Mouse (Mus musculus): Measurements from ENCODE around the gene Evi2a. TPM values are rescaled to one million over a fixed set of nuclear protein-coding genes. Genes with fewer than 3 reads are reported as not detected.

Evi2a gene
- polyA plus RNA-seq, 1 experiment from 2014 or later, result 2.0 TPM

DNA sequence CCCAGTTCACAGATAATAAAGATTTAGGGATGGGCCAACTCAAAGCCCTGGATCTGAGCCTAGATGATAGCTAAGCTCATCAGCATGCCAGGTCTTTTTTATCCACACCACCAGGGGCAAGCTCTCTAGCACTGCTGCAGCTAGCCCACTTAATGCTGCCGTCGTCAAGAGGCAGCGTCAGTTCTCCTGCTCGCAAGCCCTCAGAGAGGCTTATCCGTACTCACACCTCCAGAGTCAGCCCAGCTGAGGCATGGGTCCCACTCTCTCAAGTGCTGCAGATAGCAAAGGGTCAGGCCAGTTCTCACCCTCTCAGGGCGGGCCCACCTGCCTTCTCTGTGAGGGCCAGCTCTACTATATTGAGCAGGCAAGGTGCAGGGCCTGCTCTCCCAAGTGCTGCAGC lies 2.9 kb upstream of the Evi2a start:
- no peaks in the 10 kb centered on the region for H3K9me3 ChIP-seq (replicated peaks)
- no peaks in the 10 kb centered on the region for H3K27me3 ChIP-seq (ENCODE audit: low read depth, poor library complexity, severe bottlenecking)
- no peak overlapping the region for H3K27ac ChIP-seq
- peaks cover 60% of the 10 kb centered on the region for H3K36me3 ChIP-seq
- WGBS, result 85% methylated on average over 6 of the region's 6 CpGs
- H3K4me3 ChIP-seq, result no peak overlapping the region
- no peak for DNase-seq (ENCODE audit: low spot score)
- no peaks in the 10 kb centered on the region for H3K4me1 ChIP-seq

DNA sequence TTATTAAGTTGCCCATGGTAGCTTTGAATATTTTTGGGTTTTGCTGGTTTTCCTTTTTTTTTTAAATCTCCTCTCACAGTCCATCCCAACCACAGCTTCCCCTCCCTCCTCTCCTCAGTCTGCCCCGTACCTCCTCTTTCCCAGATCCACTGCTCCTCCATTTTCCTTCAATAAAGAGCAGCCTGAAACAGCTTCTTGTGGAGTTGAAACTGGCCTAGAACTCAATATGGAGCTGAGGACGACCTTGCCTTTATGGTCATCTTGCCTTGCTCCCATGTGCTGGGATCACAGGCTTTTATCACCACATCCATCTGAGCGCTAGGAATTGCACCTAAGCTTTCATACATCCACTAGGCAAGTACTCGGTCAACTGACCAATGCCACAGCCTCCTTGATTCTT lies 1.1 kb upstream of the Evi2a start:
- 94% methylated on average over 4 of the region's 4 CpGs for WGBS
- no peaks in the 10 kb centered on the region for H3K27me3 ChIP-seq (ENCODE audit: low read depth, poor library complexity, severe bottlenecking)
- peaks cover 56% of the 10 kb centered on the region for H3K36me3 ChIP-seq
- no peaks in the 10 kb centered on the region for H3K4me1 ChIP-seq
- H3K4me3 ChIP-seq, result no peak overlapping the region
- no peak overlapping the region for H3K27ac ChIP-seq
- no peak for DNase-seq (ENCODE audit: low spot score)
- no peaks in the 10 kb centered on the region for H3K9me3 ChIP-seq (replicated peaks)

DNA sequence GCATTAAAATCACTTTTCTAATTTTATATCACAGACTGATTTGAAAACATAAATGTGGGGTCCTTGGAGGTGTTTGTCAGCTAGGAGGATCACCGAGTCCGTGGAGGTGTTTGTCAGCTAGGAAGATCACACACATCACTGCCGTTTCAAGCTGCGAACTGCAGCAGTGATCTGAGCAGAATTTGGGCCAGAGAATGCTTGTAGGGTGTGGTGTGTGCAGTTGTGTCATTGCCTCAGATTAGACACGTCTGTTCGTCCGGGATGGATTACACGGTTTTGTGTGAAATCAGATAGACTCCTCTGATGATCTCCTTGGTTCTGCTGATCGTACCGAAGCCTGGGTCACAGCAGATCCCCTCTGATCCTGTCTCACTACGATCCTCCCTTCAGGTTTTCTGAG lies 365 bp upstream of the Evi2a start:
- Histone ChIP-seq H3K4me1 (no peaks in the 10 kb centered on the region), H3K9me3 (replicated peaks) (no peaks in the 10 kb centered on the region), H3K27me3 (ENCODE audit: low read depth, poor library complexity, severe bottlenecking) (no peaks in the 10 kb centered on the region), H3K4me3 (no peak overlapping the region), H3K36me3 (peaks cover 51% of the 10 kb centered on the region), H3K27ac (no peak overlapping the region)
- WGBS, result 90% methylated on average over 11 of the region's 11 CpGs
- DNase-seq (ENCODE audit: low spot score), result no peak

DNA sequence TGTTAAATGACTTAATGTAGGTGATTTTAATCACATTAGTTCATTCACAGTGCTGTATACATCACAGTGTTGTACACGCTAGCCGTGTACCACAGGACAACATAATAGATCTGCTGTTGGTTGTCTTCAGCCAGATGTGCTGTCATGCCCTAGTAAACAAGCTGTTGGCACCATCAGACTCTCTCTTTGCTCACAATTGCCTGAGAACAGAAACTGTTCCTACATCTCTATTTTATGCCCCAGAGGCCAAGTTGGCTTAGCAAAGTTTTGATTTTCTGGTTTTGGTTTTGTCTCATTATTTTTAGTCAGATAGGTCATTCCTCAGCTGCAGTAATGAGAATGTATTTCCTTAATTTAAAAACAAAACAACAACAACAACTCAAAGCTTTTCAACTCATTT lies 673 bp downstream of the Evi2a start:
- Histone ChIP-seq H3K36me3 (peaks cover 51% of the 10 kb centered on the region), H3K4me1 (no peaks in the 10 kb centered on the region)

DNA sequence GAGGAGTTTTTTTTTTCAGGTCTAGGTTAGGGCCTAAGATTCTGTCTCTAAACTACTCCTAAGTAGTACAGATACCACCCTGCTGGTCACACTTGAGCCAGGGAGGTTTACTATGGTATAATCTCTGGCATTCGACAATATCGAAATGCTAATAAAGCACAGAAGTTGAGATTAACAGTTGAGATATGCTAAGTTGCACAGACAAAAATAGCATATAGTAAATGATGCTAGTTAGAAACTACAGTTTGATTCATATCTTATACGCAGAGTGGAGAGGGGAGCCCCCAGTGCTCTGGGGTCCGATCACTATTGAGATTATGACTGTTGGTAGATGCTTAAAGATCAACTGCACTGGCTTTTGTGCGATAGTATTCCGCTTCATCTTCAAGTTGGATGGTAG lies 1.2 kb downstream of the Evi2a start:
- no peaks in the 10 kb centered on the region for H3K9me3 ChIP-seq (replicated peaks)
- no peak overlapping the region for H3K4me3 ChIP-seq
- H3K27me3 ChIP-seq (ENCODE audit: low read depth, poor library complexity, severe bottlenecking), result no peaks in the 10 kb centered on the region
- peaks cover 55% of the 10 kb centered on the region for H3K36me3 ChIP-seq
- no peak for DNase-seq (ENCODE audit: low spot score)
- H3K27ac ChIP-seq, result no peak overlapping the region
- 94% methylated on average over 6 of the region's 6 CpGs for WGBS
- no peaks in the 10 kb centered on the region for H3K4me1 ChIP-seq

More for the DNA sequence above, 673 bp downstream of the Evi2a start:
- no peaks in the 10 kb centered on the region for H3K9me3 ChIP-seq (replicated peaks)
- no peaks in the 10 kb centered on the region for H3K27me3 ChIP-seq (ENCODE audit: low read depth, poor library complexity, severe bottlenecking)
- no peak overlapping the region for H3K4me3 ChIP-seq
- 97% methylated on average over 2 of the region's 2 CpGs for WGBS
- H3K27ac ChIP-seq, result no peak overlapping the region
- DNase-seq (ENCODE audit: low spot score), result no peak

DNA sequence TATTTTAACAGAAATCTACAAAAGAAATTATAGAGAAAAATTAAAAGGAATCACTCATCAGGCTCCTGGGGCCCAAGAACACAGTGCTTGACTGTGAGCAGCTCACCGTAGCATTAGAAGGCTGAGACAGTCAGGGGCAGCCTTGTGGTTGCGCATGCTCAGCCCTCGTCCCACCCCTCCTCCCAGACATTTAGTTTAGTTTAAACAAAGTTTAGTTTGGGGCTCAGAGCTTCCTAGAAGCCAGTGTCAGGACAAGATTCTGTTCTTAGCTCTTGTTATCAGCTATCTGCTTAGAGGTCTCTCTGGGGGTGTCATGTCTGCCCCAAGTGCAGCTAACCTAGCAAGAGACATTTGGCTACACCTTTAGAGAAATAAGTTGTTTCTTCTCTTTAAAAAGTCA lies 1.8 kb downstream of the Evi2a start:
- no peak for DNase-seq (ENCODE audit: low spot score)
- WGBS, result 96% methylated on average over 3 of the region's 3 CpGs
- no peaks in the 10 kb centered on the region for H3K4me1 ChIP-seq
- H3K27ac ChIP-seq, result no peak overlapping the region
- no peaks in the 10 kb centered on the region for H3K9me3 ChIP-seq (replicated peaks)
- no peak overlapping the region for H3K4me3 ChIP-seq
- H3K27me3 ChIP-seq (ENCODE audit: low read depth, poor library complexity, severe bottlenecking), result no peaks in the 10 kb centered on the region
- peaks cover 54% of the 10 kb centered on the region for H3K36me3 ChIP-seq

DNA sequence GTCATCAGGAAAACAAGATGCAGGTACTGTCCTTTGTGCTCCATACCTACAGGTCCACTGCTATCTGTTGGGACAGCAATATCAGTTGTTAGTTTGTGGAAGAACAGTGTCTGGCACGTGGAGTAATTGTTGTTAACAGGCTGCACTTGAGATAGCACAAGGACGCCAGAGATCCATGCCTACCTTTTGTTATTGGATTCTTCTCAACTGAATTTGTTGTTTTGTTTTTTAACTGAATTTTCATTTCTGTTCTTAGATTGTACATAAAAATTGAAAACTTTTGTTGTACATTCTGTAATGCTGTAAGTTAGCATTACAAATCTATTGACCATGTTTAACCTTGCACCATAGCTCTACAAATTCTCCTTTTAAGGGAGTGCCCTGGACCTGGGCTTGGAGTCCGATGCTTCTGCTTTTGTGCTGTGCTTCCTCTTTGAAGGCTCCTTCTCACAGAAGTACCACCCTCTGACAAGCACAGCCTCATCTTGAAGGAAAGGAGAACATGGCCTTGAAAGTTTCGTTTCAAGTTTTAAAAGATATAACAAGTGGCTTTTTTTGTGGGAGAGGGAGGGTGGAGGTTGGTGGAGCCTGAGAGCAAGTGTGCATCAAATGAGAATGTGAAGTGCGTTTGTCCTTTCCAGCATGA lies 2.5 kb downstream of the Evi2a start:
- Histone ChIP-seq H3K27ac (no peak overlapping the region), H3K4me1 (no peaks in the 10 kb centered on the region), H3K4me3 (no peak overlapping the region), H3K27me3 (ENCODE audit: low read depth, poor library complexity, severe bottlenecking) (no peaks in the 10 kb centered on the region), H3K9me3 (replicated peaks) (no peaks in the 10 kb centered on the region), H3K36me3 (peaks cover 48% of the 10 kb centered on the region)
- DNase-seq (ENCODE audit: low spot score), result no peak
- 93% methylated on average over 5 of the region's 5 CpGs for WGBS

DNA sequence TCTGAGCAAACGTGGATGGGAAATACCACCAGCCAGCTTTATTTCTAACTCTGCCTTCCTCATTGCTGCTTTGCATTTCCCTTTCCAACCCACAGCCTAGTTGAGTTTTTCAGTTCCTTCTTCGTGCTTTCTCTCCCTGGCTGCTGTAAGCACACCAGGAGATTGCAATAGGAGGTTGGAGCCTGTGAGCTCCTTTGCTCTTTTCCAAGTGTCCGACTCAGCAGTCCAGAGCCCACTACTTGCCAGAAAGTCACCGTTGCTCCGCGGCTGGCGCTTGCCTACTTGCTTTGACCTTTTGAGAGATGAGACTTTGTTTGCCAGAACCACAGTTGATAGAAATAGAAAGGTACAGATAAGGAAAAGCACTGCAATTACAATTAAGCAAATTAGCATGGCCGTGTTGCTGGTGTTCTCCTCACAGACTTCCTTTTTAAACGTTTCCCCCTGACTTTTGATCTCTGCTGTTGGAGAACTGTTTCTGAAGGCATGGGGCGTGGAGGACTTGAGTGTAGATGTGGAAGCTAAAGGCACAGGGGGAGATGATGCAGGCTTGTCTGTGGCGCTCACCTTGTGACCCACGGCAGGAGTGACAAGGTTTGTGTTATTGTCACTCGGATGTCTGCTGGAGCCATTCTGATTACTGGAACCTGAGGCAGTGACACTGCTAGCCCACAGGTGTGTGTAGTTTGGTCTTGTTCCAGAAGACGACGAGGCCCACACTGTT lies 3.2 kb downstream of the Evi2a start:
- Histone ChIP-seq H3K4me1 (no peaks in the 10 kb centered on the region), H3K36me3 (peaks cover 48% of the 10 kb centered on the region), H3K27ac (no peak overlapping the region), H3K27me3 (ENCODE audit: low read depth, poor library complexity, severe bottlenecking) (no peaks in the 10 kb centered on the region), H3K9me3 (replicated peaks) (no peaks in the 10 kb centered on the region), H3K4me3 (no peak overlapping the region)
- no peak for DNase-seq (ENCODE audit: low spot score)
- WGBS, result 82% methylated on average over 15 of the region's 15 CpGs

DNA sequence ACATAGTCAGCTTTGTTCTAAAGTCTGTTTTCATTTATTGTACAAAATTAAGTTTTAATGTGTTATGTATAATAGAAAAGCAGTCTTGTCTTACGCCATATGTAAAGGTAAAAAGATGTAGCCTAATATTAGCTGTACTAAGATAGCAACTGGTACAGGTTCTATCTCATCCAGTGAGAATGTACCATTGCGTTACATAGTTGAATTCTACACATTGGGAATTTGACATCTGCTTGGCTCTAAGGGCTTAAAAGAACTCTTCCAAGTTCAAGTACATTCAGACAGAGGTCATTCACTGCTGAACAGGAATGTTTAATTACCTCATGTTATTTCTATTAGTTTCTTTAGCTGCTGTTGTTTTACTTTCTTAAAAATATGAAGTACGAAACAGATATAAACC lies 3.9 kb downstream of the Evi2a start:
- no peaks in the 10 kb centered on the region for H3K9me3 ChIP-seq (replicated peaks)
- no peak for DNase-seq (ENCODE audit: low spot score)
- no peak overlapping the region for H3K4me3 ChIP-seq
- H3K27me3 ChIP-seq (ENCODE audit: low read depth, poor library complexity, severe bottlenecking), result no peaks in the 10 kb centered on the region
- WGBS, result 94% methylated on average over 3 of the region's 3 CpGs
- H3K27ac ChIP-seq, result no peak overlapping the region
- H3K36me3 ChIP-seq, result peaks cover 43% of the 10 kb centered on the region
- no peaks in the 10 kb centered on the region for H3K4me1 ChIP-seq

DNA sequence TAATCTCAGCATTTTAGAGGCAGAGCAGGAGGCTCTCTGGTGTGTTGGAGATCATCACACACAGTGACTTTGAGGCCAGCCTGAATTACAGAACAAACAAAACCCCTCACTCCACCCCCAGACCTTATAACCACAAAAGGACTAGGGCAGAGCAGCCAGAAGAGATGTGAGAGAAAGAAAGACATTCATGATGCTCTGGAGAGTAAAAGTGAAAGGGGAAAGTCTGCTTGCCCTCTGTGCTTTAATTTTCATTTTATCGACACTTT lies 6.2 kb downstream of the Evi2a start:
- DNase-seq (ENCODE audit: low spot score), result no peak
- Histone ChIP-seq H3K27me3 (ENCODE audit: low read depth, poor library complexity, severe bottlenecking) (no peaks in the 10 kb centered on the region), H3K4me3 (no peak overlapping the region), H3K9me3 (replicated peaks) (no peaks in the 10 kb centered on the region), H3K27ac (no peak overlapping the region), H3K4me1 (no peaks in the 10 kb centered on the region), H3K36me3 (peaks cover 32% of the 10 kb centered on the region)
- 93% methylated on average over 1 of the region's 1 CpGs for WGBS

DNA sequence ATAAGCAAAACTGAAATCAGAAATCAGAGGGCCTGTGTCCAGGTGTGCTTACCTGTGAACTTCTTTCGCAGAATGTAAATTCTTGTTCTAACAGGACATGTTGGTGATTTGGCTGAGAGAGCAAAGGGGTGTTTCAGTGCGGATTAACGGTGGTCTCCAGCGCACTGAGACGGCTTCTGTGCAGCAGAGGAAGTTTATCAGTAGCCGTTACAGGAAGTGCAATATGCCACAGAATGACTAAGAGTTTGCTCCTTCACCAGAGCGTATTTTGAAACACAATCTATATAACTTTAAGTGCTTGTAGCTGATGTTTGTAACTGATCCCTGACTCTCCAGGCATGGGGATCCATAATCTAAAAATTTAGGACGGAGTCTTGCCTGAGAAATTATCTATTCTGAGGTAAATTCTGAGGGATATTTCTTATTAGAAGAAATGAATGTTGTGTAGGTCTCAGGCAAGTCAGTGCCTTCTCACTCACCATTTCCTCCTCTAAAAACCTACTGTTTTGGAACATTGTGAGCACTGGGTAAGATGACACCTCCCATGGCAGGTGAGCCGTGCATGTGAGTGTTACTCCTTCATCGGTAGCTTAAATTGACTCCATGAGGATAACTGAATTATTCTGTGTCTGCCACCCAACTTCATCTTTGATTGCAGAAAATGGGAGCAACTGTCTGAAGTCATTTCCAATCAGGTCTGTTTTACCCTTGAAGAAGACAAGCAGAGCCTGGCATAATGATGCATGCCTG lies 6.7 kb downstream of the Evi2a start, which contains the start of gene Evi2b:
Gene Evi2b (minus strand): TSS at position 203 of the 750 bp plus-strand sequence.
- WGBS, result 90% methylated on average over 10 of the region's 10 CpGs
- no peak for DNase-seq (ENCODE audit: low spot score)
- H3K36me3 ChIP-seq, result peaks cover 31% of the 10 kb centered on the region
- no peaks in the 10 kb centered on the region for H3K4me1 ChIP-seq
- H3K27me3 ChIP-seq (ENCODE audit: low read depth, poor library complexity, severe bottlenecking), result no peaks in the 10 kb centered on the region
- no peaks in the 10 kb centered on the region for H3K9me3 ChIP-seq (replicated peaks)
- no peak within 1 kb of the TSS for H3K4me3 ChIP-seq
- H3K27ac ChIP-seq, result no peak within 1 kb of the TSS

DNA sequence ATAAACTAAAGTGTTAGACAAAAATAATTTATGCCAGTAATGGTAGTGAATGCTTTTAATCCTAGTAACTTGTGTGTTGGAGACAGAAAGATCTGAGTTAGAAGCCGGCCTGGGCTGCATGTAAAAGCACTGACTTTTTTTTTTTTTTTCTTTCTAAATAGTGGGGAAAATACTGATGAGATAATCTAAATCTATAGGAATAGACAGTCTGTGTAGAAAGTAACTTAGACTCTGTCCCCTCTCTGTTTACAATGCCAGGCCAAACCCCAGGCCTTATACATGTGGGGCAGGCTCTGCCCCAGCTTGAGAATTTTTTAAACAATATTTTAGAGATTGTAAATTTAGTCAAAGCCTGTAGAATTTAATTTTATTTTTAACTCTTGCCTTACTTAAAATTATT lies 7.5 kb downstream of the Evi2a start:
- H3K36me3 ChIP-seq, result peaks cover 23% of the 10 kb centered on the region
- no peak overlapping the region for H3K27ac ChIP-seq
- no peak for DNase-seq (ENCODE audit: low spot score)
- no peaks in the 10 kb centered on the region for H3K27me3 ChIP-seq (ENCODE audit: low read depth, poor library complexity, severe bottlenecking)
- H3K9me3 ChIP-seq (replicated peaks), result no peaks in the 10 kb centered on the region
- WGBS, result 93% methylated on average over 1 of the region's 1 CpGs
- no peak overlapping the region for H3K4me3 ChIP-seq
- H3K4me1 ChIP-seq, result no peaks in the 10 kb centered on the region

DNA sequence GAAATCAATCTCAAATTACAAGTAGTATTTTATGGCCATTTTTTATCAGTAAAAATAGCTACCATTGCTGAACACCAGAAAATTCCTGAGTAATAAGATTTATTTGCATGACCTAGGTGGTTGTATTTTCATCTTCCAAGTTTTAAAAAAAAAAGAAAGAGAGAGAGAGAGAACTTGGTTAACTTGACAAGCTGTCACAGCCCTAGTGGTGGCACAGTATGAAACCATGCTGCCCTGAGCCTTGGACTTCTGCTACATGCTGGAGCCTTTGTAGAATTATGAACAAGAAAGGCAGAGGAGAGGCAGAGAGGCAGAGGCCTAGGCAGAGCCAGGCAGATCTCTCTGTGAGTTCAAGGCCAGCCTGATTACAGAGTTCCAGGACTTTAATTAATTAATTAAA lies 8.5 kb downstream of the Evi2a start:
- DNase-seq (ENCODE audit: low spot score), result no peak
- no peaks in the 10 kb centered on the region for H3K4me1 ChIP-seq
- H3K36me3 ChIP-seq, result 0 out of 2 replicates have a peak, but pooled peaks cover 14% of the 10 kb centered on the region
- H3K27ac ChIP-seq, result no peak overlapping the region
- H3K9me3 ChIP-seq (replicated peaks), result no peaks in the 10 kb centered on the region
- no peaks in the 10 kb centered on the region for H3K27me3 ChIP-seq (ENCODE audit: low read depth, poor library complexity, severe bottlenecking)
- no peak overlapping the region for H3K4me3 ChIP-seq

All from limb, embryonic 10.5 days (tissue).